Mouse (Mus musculus): ENCODE measurements around the gene Umodl1. TPM values are rescaled to one million over a fixed set of nuclear protein-coding genes. Genes with fewer than 3 reads are reported as not detected.
A peak's percentile ranks its signal among the peaks of the same experiment; 100 is the strongest.

The Umodl1 gene
- total and polyA plus RNA-seq, 2 experiments from 2014 or later: 0.05 to 0.10 TPM

- peak; percentile 64 for ATAC-seq
- no peak overlapping the region for H3K9ac ChIP-seq
- peak; percentile 86 for DNase-seq
- 36% methylated on average over 9 of the region's 9 CpGs for WGBS
- no peaks in the 10 kb centered on the region for H3K36me3 ChIP-seq (ENCODE audit: insufficient read depth)
- TF ChIP-seq CTCF (IDR thresholded peaks at IDR 0.05; ENCODE audit: low read depth): peak; percentile 99
- H3K4me2 ChIP-seq (ENCODE audit: low read depth): no peak overlapping the region
- H3K27ac ChIP-seq (ENCODE audit: low read depth, low read length): no peak overlapping the region
- no peak overlapping the region for H3K4me3 ChIP-seq (ENCODE audit: low read depth, low read length)
- H3K27me3 ChIP-seq (ENCODE audit: insufficient read depth, low read length): no peaks in the 10 kb centered on the region
- H3K9me3 ChIP-seq (ENCODE audit: low read length): no peaks in the 10 kb centered on the region
- H3K4me1 ChIP-seq (ENCODE audit: insufficient read depth): no peaks in the 10 kb centered on the region
These were observed 57.3 kb downstream of the Umodl1 start for GRCm38 (mm10) chr17:31011551-31012394.

DNA sequence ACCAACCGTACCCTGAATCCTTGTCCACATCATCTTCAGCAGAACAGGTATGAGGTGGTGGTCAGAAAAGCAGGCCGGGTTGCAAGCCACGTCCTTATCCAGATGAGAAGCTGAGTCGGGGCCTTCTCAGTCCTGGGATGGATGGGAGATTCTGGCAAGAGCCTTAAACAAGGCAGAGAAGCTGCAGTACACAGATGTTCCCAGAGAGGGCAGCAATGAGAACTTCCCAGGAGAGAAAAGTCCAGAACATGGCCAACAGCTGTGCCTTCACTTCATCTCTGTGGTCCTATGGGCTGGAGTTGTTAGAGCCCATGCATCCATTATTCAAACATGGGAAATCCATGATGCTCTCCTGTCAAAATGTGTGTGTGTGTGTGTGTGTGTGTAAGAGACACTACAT is 63.8 kb downstream of the Umodl1 start:
- Histone ChIP-seq H3K27me3 (ENCODE audit: insufficient read depth, low read length) (no peaks in the 10 kb centered on the region), H3K9ac (no peak overlapping the region), H3K4me1 (ENCODE audit: insufficient read depth) (no peaks in the 10 kb centered on the region), H3K9me3 (ENCODE audit: low read length) (no peaks in the 10 kb centered on the region), H3K4me2 (ENCODE audit: low read depth) (no peak overlapping the region), H3K4me3 (ENCODE audit: low read depth, low read length) (no peak overlapping the region), H3K27ac (ENCODE audit: low read depth, low read length) (no peak overlapping the region), H3K36me3 (ENCODE audit: insufficient read depth) (no peaks in the 10 kb centered on the region)
- 0 out of 2 replicates have a peak, but pooled peaks have one; percentile 16 for ATAC-seq
- 70% methylated on average over 4 of the region's 4 CpGs for WGBS
- peak; percentile 79 for DNase-seq
- peak; percentile 69 for TF ChIP-seq CTCF (IDR thresholded peaks at IDR 0.05; ENCODE audit: low read depth)

DNA sequence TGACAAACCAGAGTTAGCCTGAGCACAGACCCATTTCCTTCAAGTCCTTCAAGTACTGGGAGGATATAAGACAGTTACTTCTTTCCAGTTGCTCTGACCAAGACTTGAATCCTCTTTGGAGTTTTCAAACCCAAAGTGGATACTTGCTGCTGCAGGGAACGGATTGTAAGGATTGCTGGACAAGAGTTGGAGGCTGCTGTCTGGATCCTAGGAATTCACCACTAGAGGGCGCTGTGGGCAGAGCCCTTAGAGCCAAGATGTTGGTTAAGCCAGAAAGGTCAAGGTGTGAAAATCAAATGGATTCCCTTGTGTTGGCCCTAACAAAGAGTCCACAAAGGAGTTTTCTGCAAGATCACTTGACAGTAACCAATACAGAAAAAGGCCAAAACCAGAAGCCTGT is 65.1 kb downstream of the Umodl1 start:
- Histone ChIP-seq H3K4me1 (ENCODE audit: insufficient read depth) (no peaks in the 10 kb centered on the region), H3K4me3 (ENCODE audit: low read depth, low read length) (no peak overlapping the region), H3K9me3 (ENCODE audit: low read length) (no peaks in the 10 kb centered on the region), H3K27me3 (ENCODE audit: insufficient read depth, low read length) (no peaks in the 10 kb centered on the region), H3K4me2 (ENCODE audit: low read depth) (no peak overlapping the region), H3K27ac (ENCODE audit: low read depth, low read length) (no peak overlapping the region), H3K9ac (no peak overlapping the region), H3K36me3 (ENCODE audit: insufficient read depth) (no peaks in the 10 kb centered on the region)
- no peak for ATAC-seq
- TF ChIP-seq CTCF (IDR thresholded peaks at IDR 0.05; ENCODE audit: low read depth): peak; percentile 81
- 9% methylated on average over 2 of the region's 2 CpGs for WGBS
- peak; percentile 66 for DNase-seq

GRCm38 (mm10) chr17:31020078-31020477 is 65.6 kb downstream of the Umodl1 start:
- Histone ChIP-seq H3K36me3 (ENCODE audit: insufficient read depth) (no peaks in the 10 kb centered on the region), H3K9me3 (ENCODE audit: low read length) (no peaks in the 10 kb centered on the region), H3K4me1 (ENCODE audit: insufficient read depth) (no peaks in the 10 kb centered on the region), H3K27ac (ENCODE audit: low read depth, low read length) (no peak overlapping the region), H3K27me3 (ENCODE audit: insufficient read depth, low read length) (no peaks in the 10 kb centered on the region), H3K9ac (no peak overlapping the region), H3K4me3 (ENCODE audit: low read depth, low read length) (no peak overlapping the region), H3K4me2 (ENCODE audit: low read depth) (no peak overlapping the region)
- WGBS: 81% methylated on average over 2 of the region's 2 CpGs
- no peak for ATAC-seq
- no peak for TF ChIP-seq CTCF (IDR thresholded peaks at IDR 0.05; ENCODE audit: low read depth)
- DNase-seq: no peak

- Histone ChIP-seq H3K36me3 (ENCODE audit: insufficient read depth) (no peaks in the 10 kb centered on the region), H3K4me2 (ENCODE audit: low read depth) (no peak overlapping the region), H3K4me1 (ENCODE audit: insufficient read depth) (no peaks in the 10 kb centered on the region), H3K9ac (no peak overlapping the region), H3K9me3 (ENCODE audit: low read length) (no peaks in the 10 kb centered on the region), H3K4me3 (ENCODE audit: low read depth, low read length) (no peak overlapping the region), H3K27me3 (ENCODE audit: insufficient read depth, low read length) (no peaks in the 10 kb centered on the region), H3K27ac (ENCODE audit: low read depth, low read length) (no peak overlapping the region)
- 86% methylated on average over 8 of the region's 8 CpGs for WGBS
- no peak for DNase-seq
- no peak for ATAC-seq
- TF ChIP-seq CTCF (IDR thresholded peaks at IDR 0.05; ENCODE audit: low read depth): no peak
These were observed 66.8 kb downstream of the Umodl1 start for GRCm38 (mm10) chr17:31021276-31021675.

- ATAC-seq (no peak), DNase-seq (no peak)
- WGBS: 76% methylated on average over 7 of the region's 7 CpGs
- no peak overlapping the region for H3K9ac ChIP-seq
- H3K4me3 ChIP-seq (ENCODE audit: low read depth, low read length): no peak overlapping the region
- H3K4me2 ChIP-seq (ENCODE audit: low read depth): no peak overlapping the region
- no peaks in the 10 kb centered on the region for H3K27me3 ChIP-seq (ENCODE audit: insufficient read depth, low read length)
- H3K27ac ChIP-seq (ENCODE audit: low read depth, low read length): no peak overlapping the region
- H3K4me1 ChIP-seq (ENCODE audit: insufficient read depth): no peaks in the 10 kb centered on the region
- H3K9me3 ChIP-seq (ENCODE audit: low read length): no peaks in the 10 kb centered on the region
- no peaks in the 10 kb centered on the region for H3K36me3 ChIP-seq (ENCODE audit: insufficient read depth)
- TF ChIP-seq CTCF (IDR thresholded peaks at IDR 0.05; ENCODE audit: low read depth): no peak
These were observed 69.8 kb downstream of the Umodl1 start for GRCm38 (mm10) chr17:31024125-31024781.

GRCm38 (mm10) chr17:31024782-31025125 is 70.3 kb downstream of the Umodl1 start:
- no peak for TF ChIP-seq CTCF (IDR thresholded peaks at IDR 0.05; ENCODE audit: low read depth)
- no peaks in the 10 kb centered on the region for H3K4me1 ChIP-seq (ENCODE audit: insufficient read depth)
- DNase-seq: no peak
- H3K36me3 ChIP-seq (ENCODE audit: insufficient read depth): no peaks in the 10 kb centered on the region
- 74% methylated on average over 5 of the region's 5 CpGs for WGBS
- H3K27me3 ChIP-seq (ENCODE audit: insufficient read depth, low read length): no peaks in the 10 kb centered on the region
- no peaks in the 10 kb centered on the region for H3K9me3 ChIP-seq (ENCODE audit: low read length)
- H3K4me3 ChIP-seq (ENCODE audit: low read depth, low read length): no peak overlapping the region
- H3K4me2 ChIP-seq (ENCODE audit: low read depth): no peak overlapping the region
- no peak overlapping the region for H3K9ac ChIP-seq
- no peak for ATAC-seq
- no peak overlapping the region for H3K27ac ChIP-seq (ENCODE audit: low read depth, low read length)
